Mouse (Mus musculus) embryo, embryonic 9.5 days (tissue): ENCODE measurements around the gene Fam50b.

Experiments
- DNase-seq: peaks from one replicate; pipeline ENCODE4 v3.0.0-alpha.2; 2017; ENCODE audit errors: extremely low spot score

Fam50b gene

GRCm38 (mm10) chr13:34738699-34738973, 4.0 kb downstream of the Fam50b start:
- no peak for DNase-seq

DNA sequence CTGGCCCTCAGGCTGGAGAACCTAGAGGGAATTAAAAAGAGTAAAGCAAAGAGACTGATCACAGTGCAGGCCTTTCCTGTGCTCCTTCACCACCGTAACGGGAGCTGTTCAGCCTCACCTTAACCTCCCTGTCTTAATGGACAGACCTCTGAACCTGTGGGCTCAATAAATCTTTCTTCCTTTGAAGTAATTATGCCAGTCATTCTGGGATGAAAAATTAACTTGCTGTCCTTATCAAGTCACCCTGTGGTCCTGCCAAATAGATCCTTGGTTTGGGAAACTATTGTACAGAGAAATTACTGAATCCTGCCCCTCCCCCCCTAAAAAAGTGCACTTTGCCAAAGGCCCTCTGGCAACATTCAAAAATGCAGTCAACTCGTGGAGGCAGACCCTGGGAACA, 4.4 kb downstream of the Fam50b start:
- no peak for DNase-seq

GRCm38 (mm10) chr13:34741254-34741653, 6.6 kb downstream of the Fam50b start:
- no peak for DNase-seq

DNA sequence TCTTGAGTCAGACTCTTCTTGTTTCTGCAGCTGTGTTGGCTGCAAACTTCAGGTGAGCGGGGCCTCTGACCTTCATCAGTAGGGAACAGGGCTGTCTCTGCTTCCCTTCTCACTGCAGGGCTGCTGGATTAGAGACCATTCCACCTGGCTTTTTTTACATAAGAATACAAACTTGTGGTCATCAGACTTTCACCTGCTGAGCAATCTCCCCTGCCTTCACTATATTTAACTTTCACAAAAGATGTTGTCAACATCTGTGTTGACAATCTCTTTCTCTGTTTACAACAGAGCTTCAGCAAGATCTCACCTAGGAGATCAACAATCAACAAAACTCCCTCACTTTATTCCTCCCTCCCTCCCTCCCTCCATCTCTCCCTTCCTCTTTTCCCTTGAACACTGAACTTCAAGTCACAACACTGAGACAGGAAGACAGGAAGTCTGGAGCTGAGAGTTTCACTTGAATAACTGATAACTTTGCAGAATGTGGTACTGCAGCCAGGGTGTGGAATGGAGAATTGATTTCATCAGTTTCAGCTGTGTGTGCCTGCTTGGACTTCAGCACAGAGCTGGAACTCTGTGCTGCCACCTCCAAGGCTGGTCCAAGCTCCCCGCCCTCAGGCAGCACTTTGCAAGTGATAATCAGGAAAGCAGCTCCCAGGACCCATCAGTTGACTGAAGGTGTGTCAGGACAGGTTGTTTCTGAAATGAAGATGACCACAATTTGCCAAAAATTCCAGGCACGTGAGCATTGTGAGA, 7.3 kb downstream of the Fam50b start:
- no peak for DNase-seq

DNA sequence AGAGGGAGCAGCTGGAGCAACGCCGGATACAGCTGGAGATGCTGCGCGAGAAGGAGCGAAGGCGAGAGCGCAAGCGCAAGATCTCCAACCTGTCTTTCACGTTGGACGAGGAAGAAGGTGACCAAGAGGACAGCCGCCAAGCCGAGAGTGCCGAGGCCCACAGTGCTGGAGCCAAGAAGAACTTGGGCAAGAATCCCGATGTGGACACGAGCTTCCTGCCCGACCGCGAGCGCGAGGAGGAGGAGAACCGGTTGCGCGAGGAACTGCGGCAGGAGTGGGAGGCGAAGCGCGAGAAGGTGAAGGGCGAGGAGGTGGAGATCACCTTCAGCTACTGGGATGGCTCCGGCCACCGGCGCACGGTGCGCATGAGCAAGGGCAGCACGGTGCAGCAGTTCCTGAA, 12.2 kb downstream of the Fam50b start:
- no peak for DNase-seq

DNA sequence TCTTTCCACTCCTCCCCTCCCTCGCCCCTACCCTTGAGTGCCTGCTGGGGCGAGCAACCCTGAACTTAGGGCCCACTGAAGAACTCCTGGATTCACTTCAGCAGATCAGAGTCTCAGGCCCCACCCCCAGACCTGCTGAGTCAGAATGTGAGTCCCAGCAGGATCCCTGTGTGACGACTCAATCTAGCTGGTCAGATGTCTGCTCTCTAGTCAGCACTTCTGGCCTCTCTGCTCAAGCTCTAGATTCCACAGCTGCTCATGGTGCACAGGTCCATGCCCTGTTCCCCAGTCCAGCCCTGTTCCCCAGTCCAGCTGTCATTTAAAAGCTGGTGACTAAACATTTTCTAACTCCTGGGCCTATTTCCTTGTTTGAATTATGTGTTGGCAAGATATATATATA, 13.9 kb downstream of the Fam50b start:
- DNase-seq: no peak

- no peak for DNase-seq
Measured at GRCm38 (mm10) chr13:34759202-34759601, 24.6 kb downstream of the Fam50b start.

- peak; percentile 43 for DNase-seq
Measured at GRCm38 (mm10) chr13:34760518-34761287, 26.1 kb downstream of the Fam50b start.

DNA sequence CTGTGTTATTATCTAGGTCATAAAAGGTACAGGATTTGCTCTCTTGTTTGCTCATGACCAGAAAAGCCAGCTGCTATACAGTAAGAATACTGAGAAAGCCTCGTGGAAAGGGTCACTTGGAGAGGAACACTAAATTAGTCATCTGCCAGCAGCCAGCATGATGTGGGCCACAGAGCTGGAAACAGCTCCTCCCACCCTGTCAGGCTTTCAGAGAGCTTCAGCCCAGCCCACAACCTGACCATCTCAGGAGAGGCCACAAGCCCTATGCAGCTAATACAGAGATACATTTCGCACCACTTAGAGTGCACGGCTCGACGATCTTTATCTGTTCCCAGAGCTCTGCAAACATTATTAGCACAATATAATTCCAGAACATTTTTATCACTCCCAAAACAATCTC, 27.5 kb downstream of the Fam50b start:
- DNase-seq: no peak

DNA sequence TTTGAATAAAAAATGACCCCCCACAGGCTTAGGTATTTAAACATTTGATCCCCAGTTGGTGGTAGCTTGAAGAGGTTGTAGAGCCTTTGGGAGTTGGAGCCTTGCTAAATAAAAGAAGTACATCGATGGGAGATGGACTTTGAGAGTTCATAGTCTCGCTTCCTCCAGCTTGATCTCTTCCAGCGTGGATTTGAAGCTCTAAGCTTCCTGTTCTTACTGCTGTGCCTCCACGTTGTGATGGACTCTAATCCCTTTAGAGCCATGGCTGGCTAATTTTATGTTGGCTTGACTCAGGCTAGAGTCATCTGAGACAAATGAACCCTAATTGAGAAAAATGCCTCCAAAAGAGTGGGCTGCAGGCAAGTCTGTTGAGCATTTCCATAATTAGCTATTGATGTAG, 28.2 kb downstream of the Fam50b start:
- DNase-seq: no peak

GRCm38 (mm10) chr13:34765269-34765668, 30.6 kb downstream of the Fam50b start:
- DNase-seq: no peak

- DNase-seq: no peak
Measured at GRCm38 (mm10) chr13:34766572-34766971, 31.9 kb downstream of the Fam50b start.

- DNase-seq: no peak
Measured at GRCm38 (mm10) chr13:34767527-34768292, 33.1 kb downstream of the Fam50b start.

DNA sequence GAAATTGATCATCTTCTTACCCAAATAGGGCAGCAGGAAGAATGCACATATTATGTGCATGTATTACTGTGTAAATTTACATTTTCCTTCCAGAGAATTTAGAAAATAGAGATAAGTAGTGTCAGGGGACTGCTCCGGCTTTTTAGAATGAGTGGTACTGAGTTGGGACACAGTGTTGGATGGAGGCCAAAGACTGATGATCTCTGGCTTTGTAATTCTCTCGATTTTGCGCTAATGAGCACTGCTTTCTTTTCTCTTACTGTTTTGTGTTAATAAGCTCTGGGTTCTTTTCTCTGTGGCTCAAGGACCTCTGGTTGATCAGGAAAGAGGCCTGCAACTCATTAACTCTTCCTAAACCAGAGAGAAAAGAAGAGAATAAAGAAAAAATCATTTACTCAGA, 42.1 kb downstream of the Fam50b start:
- DNase-seq: no peak

GRCm38 (mm10) chr13:34780856-34781610, 46.4 kb downstream of the Fam50b start:
- DNase-seq: no peak

- DNase-seq: no peak
Measured at GRCm38 (mm10) chr13:34781611-34782009, 47.0 kb downstream of the Fam50b start.

DNA sequence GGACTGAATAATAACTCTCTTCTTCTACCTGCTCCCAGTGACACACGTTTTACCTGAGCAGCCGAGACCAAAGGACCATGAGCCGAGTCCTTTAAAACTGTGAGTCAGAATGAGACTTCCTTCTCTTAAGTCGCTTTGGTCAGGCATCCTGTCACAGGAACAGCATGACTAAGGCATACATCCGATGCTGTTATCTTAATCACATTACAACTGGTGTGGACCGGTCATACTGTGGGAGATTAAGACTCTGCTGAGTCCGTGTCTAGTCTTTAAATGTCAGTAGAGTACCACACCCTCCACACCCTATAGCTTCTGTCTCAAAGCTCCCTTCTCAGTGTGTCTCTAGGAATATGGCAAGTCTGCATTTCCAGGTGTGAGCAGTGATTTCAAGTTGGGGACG, 50.2 kb downstream of the Fam50b start:
- DNase-seq: no peak

DNA sequence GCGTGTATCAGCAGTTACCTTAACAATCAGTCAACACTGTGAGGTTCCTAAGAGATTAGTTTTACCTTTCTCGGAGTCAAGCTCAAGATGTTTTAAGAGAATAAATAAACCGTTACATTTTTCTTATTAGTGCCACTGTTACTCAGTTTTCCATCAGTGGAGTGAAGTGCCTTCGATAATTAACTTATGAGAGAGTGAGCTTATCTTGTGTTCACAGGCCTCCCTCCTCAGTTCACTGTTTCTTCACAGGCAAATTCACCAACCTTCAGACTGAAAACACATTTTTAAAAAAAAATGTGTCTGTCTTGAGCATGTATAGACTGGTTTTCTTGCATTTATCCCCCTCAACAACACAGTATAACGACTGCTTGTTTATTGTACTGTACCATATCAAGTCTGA, 52.0 kb downstream of the Fam50b start:
- DNase-seq: no peak

DNA sequence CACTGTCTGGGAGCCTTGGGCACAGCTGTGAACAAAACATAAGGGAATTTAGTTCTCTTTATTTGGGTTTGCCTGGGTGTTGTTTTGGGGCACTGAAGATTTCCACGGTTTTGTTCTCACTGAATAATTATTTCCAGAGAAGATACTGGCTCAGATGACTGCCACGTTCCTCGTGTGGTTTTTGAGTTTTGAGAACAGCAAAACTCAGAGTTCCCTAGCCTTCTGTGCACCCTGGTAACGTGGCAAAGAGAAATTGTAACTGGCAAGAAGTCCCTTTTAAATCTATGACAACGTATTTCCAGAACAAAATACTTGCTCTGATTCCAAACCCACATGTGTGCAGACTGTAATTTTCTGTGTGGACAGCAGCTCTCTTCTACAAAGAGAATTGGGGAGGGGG, 52.9 kb downstream of the Fam50b start:
- no peak for DNase-seq

DNA sequence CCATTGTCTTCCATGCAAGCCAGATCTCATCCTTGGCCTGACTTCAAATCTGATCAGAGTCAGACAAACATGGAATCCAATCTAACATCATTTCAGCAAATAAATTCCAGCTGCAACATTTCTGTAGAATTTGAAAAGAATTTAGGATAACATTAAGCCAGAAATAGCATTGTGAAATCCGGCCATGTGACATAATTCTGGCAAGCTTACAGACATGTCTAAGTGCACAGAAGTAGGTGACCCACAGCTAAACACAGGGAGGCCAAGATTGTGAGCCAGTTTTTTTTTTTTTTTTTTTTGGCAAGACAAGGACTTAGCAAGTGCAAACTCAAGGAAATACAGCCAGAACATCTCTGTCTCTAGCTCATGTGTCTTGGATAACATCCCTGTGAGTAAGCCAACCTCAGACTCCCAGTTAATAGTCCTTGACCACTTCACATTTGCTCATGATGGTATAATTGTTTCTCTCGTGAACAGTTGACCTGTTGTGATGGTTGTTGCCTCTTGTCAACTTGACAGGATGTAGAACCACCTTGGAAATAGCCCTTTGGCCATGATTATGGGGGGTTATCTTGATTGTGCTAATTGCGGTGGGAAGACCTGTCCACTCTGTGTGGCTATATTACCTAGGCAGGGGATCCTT, 54.6 kb downstream of the Fam50b start:
- no peak for DNase-seq

GRCm38 (mm10) chr13:34793066-34793465, 58.4 kb downstream of the Fam50b start:
- DNase-seq: no peak

GRCm38 (mm10) chr13:34793816-34794215, 59.2 kb downstream of the Fam50b start:
- no peak for DNase-seq
